21 mouse cellular contexts compared by ENCODE assay signal in genomic region chr19:53833745-53834369, GRCm38 (mm10). TPM values are rescaled to one million over a fixed set of nuclear protein-coding genes. Genes with fewer than 3 reads are reported as not detected.
A peak's percentile ranks its signal among the peaks of the same experiment; 100 is the strongest.
DNase-seq lines count a peak whose midpoint lies in the region; ATAC-seq and TF ChIP-seq lines count a peak whose summit lies in the region.
"Had no signal": no experiment of that assay in that cellular context is flagged by ENCODE, and none has a peak within 500 bp of the region (broad histone marks: within the 10 kb centered on the region; RNA-seq: fewer than 3 reads in every experiment).

No protein-coding gene starts in this region.

- no peak overlapping the region for H3K4me2 ChIP-seq in limb, embryonic 13.5 days (replicated peaks)
- H3K4me2 ChIP-seq in forebrain, embryonic 15.5 days (replicated peaks), result no peak overlapping the region
- H3K4me2 ChIP-seq in midbrain, embryonic 12.5 days (replicated peaks), result no peak overlapping the region
- H3K4me2 ChIP-seq: embryonic facial prominence, embryonic 12.5 days; limb, embryonic 15.5 days; liver, embryonic 15.5 days; neural tube, embryonic 12.5 days had no signal

- ATAC-seq in limb, embryonic 13.5 days (ENCODE audit: low FRiP score, low read depth), result 0 out of 2 replicates have a peak, but pooled peaks have one; percentile 37
- peak; percentile 78 for ATAC-seq in forebrain, embryonic 15.5 days (replicated peaks)
- peak; percentile 61; the same call in 1 of the 2 replicates for ATAC-seq in midbrain, embryonic 12.5 days (ENCODE audit: low FRiP score, low read depth)
- ATAC-seq in activated CD4-positive, CD25-positive, alpha-beta regulatory T cell, adult 4 months, result no peak

- H3K9me3 ChIP-seq in limb, embryonic 13.5 days, result no peaks in the 10 kb centered on the region
- H3K9me3 ChIP-seq in limb, embryonic 10.5 days (replicated peaks), result no peaks in the 10 kb centered on the region
- no peaks in the 10 kb centered on the region for H3K9me3 ChIP-seq in forebrain, embryonic 15.5 days
- no peaks in the 10 kb centered on the region for H3K9me3 ChIP-seq in midbrain, embryonic 12.5 days
- H3K9me3 ChIP-seq: embryonic facial prominence, embryonic 12.5 days; limb, embryonic 15.5 days; liver, embryonic 15.5 days; neural tube, embryonic 12.5 days had no signal

- TF ChIP-seq CTCF in left cerebral cortex, adult 2 months (IDR thresholded peaks at IDR 0.05), result no peak

- H3K36me3 ChIP-seq in limb, embryonic 13.5 days, result no peaks in the 10 kb centered on the region
- no peaks in the 10 kb centered on the region for H3K36me3 ChIP-seq in limb, embryonic 10.5 days
- no peaks in the 10 kb centered on the region for H3K36me3 ChIP-seq in forebrain, embryonic 15.5 days
- H3K36me3 ChIP-seq in midbrain, embryonic 12.5 days, result no peaks in the 10 kb centered on the region
- H3K36me3 ChIP-seq: embryonic facial prominence, embryonic 12.5 days; limb, embryonic 15.5 days; liver, embryonic 15.5 days; neural tube, embryonic 12.5 days had no signal

- no peak overlapping the region for H3K9ac ChIP-seq in limb, embryonic 13.5 days
- no peak overlapping the region for H3K9ac ChIP-seq in forebrain, embryonic 15.5 days (replicated peaks)
- H3K9ac ChIP-seq in midbrain, embryonic 12.5 days (replicated peaks), result no peak overlapping the region
- H3K9ac ChIP-seq: embryonic facial prominence, embryonic 12.5 days; limb, embryonic 15.5 days; liver, embryonic 15.5 days; neural tube, embryonic 12.5 days had no signal

- 17% methylated on average over 8 of the region's 8 CpGs for WGBS in limb, embryonic 13.5 days
- 40% methylated on average over 8 of the region's 8 CpGs for WGBS in limb, embryonic 10.5 days
- WGBS in forebrain, embryonic 15.5 days, result 18% methylated on average over 8 of the region's 8 CpGs
- WGBS in midbrain, embryonic 12.5 days, result 41% methylated on average over 8 of the region's 8 CpGs

- peaks cover 41% of the 10 kb centered on the region for H3K4me1 ChIP-seq in limb, embryonic 13.5 days
- H3K4me1 ChIP-seq in limb, embryonic 10.5 days, result peaks cover 57% of the 10 kb centered on the region
- peaks cover 40% of the 10 kb centered on the region for H3K4me1 ChIP-seq in forebrain, embryonic 15.5 days
- peaks cover 35% of the 10 kb centered on the region for H3K4me1 ChIP-seq in midbrain, embryonic 12.5 days

- no peak overlapping the region for H3K4me3 ChIP-seq in limb, embryonic 13.5 days
- no peak overlapping the region for H3K4me3 ChIP-seq in limb, embryonic 10.5 days
- H3K4me3 ChIP-seq in forebrain, embryonic 15.5 days, result no peak overlapping the region
- H3K4me3 ChIP-seq in midbrain, embryonic 12.5 days, result no peak overlapping the region
- no peak overlapping the region for H3K4me3 ChIP-seq in left cerebral cortex, adult 2 months
- H3K4me3 ChIP-seq: embryonic facial prominence, embryonic 12.5 days; erythroblast, embryonic 14.5 days; limb, embryonic 15.5 days; liver, embryonic 15.5 days; neural tube, embryonic 12.5 days had no signal

- no peaks in the 10 kb centered on the region for H3K27me3 ChIP-seq in limb, embryonic 13.5 days
- no peaks in the 10 kb centered on the region for H3K27me3 ChIP-seq in limb, embryonic 10.5 days (ENCODE audit: low read depth, poor library complexity, severe bottlenecking)
- H3K27me3 ChIP-seq in forebrain, embryonic 15.5 days, result no peaks in the 10 kb centered on the region
- H3K27me3 ChIP-seq in midbrain, embryonic 12.5 days, result 0 out of 2 replicates have a peak, but pooled peaks cover 5% of the 10 kb centered on the region
- H3K27me3 ChIP-seq: embryonic facial prominence, embryonic 12.5 days; limb, embryonic 15.5 days; liver, embryonic 15.5 days; neural tube, embryonic 12.5 days had no signal

- intact Hi-C loops in heart, postnatal 36 days (cut with DNase I), result loop anchor here (10.0 kb wide), 1 partner anchor 179 kb away; no protein-coding TSS in a partner anchor
- intact Hi-C loops in left cerebral cortex, adult 2 months (cut with DNase I), result no loop called here

- no peak for DNase-seq in limb, embryonic 10.5 days (ENCODE audit: low spot score)
- no peak for DNase-seq in heart, postnatal 36 days
- no peak for DNase-seq in left cerebral cortex, adult 2 months (ENCODE audit: extremely low spot score in 1 of 2, low spot score in 2 of 2)
- DNase-seq: B cell, adult 2 months; cerebellum, adult 2 months; gastrocnemius, postnatal 14 days; heart, adult 18-20 months; heart, postnatal 4 days; kidney, adult 18-20 months; right cerebral cortex, postnatal 14 days; spleen, adult 18-20 months had no signal

- H3K27ac ChIP-seq in limb, embryonic 13.5 days, result no peak overlapping the region
- H3K27ac ChIP-seq in limb, embryonic 10.5 days, result no peak overlapping the region
- peak overlapping the region; percentile 44 for H3K27ac ChIP-seq in forebrain, embryonic 15.5 days (replicated peaks)
- 0 out of 2 replicates have a peak overlapping the region, but pooled peaks have one; percentile 15 for H3K27ac ChIP-seq in midbrain, embryonic 12.5 days (replicated peaks)
- H3K27ac ChIP-seq in left cerebral cortex, adult 2 months, result no peak overlapping the region
- H3K27ac ChIP-seq: embryonic facial prominence, embryonic 12.5 days; kidney, postnatal 0 days; limb, embryonic 15.5 days; liver, embryonic 15.5 days; neural tube, embryonic 12.5 days had no signal

RNA-seq across cellular contexts. Expression of gene Pdcd4, which starts 58.2 kb away (rescaled TPM):
- 119 and 120 TPM in 2 replicates for polyA plus RNA-seq in limb, embryonic 13.5 days (2015; fragmentation: Nextera tagmentation; extraction: Ambion mirVana)
- polyA plus RNA-seq in limb, embryonic 10.5 days (2016; fragmentation: Nextera tagmentation; extraction: Ambion mirVana), result 38.1 and 56.1 TPM in 2 replicates
- 90.4 and 94.7 TPM in 2 replicates for polyA plus RNA-seq in forebrain, embryonic 15.5 days (2015; fragmentation: Nextera tagmentation; extraction: Ambion mirVana)
- polyA plus RNA-seq in midbrain, embryonic 12.5 days (2016; fragmentation: Nextera tagmentation; extraction: Ambion mirVana), result 88.7 and 94.2 TPM in 2 replicates
- total RNA-seq in heart, postnatal 36 days (2021), result 10 to 100 TPM; 23.1 to 27.5 TPM
- 100 to 1,000 TPM; 102 to 114 TPM for total RNA-seq in left cerebral cortex, adult 2 months (2021)
- polyA plus RNA-seq in activated CD4-positive, CD25-positive, alpha-beta regulatory T cell, adult 4 months (2017; shearing (Covaris generic)), result 100 to 1,000 TPM; 479 to 707 TPM

Comparison
In these comparisons a context has a peak if more than half of its experiments do, and no peak if none do; other contexts are left out.
1. H3K27ac ChIP-seq: peak in forebrain, embryonic 15.5 days (single experiment) and midbrain, embryonic 12.5 days (single experiment); none in limb, embryonic 13.5 days (single experiment), limb, embryonic 10.5 days (single experiment) and left cerebral cortex, adult 2 months (single experiment).